Mouse (Mus musculus) intestine, postnatal 0 days (tissue): ENCODE data around the gene Fgfr2. TPM values are rescaled to one million over a fixed set of nuclear protein-coding genes. Genes with fewer than 3 reads are reported as not detected.
"Not testable (repeated sequence)": the region's sequence is repeated elsewhere in the genome, so short reads cannot be mapped to it uniquely, and the experiment has no call there.

Source experiments
- ATAC-seq: fragments of 200-750 bp; cut with Nextera tagmentation; 2 replicates; pipeline ENCODE4 v1.8.0; 2017; ENCODE audit warnings: mild to moderate bottlenecking, moderate TSS enrichment, moderate library complexity
- H3K27ac ChIP-seq: fragments of 300-500 bp; sonication (generic); 2 replicates; pipeline ENCODE4 v1.5.1; 2014; ENCODE audit warnings: mild to moderate bottlenecking, low read depth, low read length, moderate library complexity
- H3K27me3 ChIP-seq: fragments of 300-500 bp; sonication (generic); replicated peaks from 2 replicates; pipeline ENCODE4 v1.6.1; 2014; ENCODE audit warnings: low read length, mixed read lengths; ENCODE audit not compliant: control insufficient read depth, insufficient read depth
- H3K36me3 ChIP-seq: fragments of 300-500 bp; sonication (generic); 2 replicates; pipeline ENCODE4 v1.6.1; 2014; ENCODE audit warnings: mild to moderate bottlenecking, moderate library complexity; ENCODE audit not compliant: control insufficient read depth, insufficient read depth
- H3K4me1 ChIP-seq: fragments of 300-500 bp; sonication (generic); replicated peaks from 2 replicates; pipeline ENCODE4 v1.6.1; 2014; ENCODE audit warnings: antibody characterized with exemption, low read length, mixed read lengths; ENCODE audit not compliant: control insufficient read depth, insufficient read depth
- H3K4me2 ChIP-seq: fragments of 300-500 bp; sonication (generic); replicated peaks from 2 replicates; pipeline ENCODE4 v1.6.1; 2014; ENCODE audit warnings: low read depth, mild to moderate bottlenecking, moderate library complexity
- H3K4me3 ChIP-seq: fragments of 300-500 bp; sonication (generic); 2 replicates; pipeline ENCODE4 v1.5.1; 2014; ENCODE audit warnings: low read depth, low read length
- H3K9ac ChIP-seq: fragments of 300-500 bp; sonication (generic); 2 replicates; pipeline ENCODE4 v1.6.1; 2014; ENCODE audit warnings: mild to moderate bottlenecking, low read depth, low read length
- H3K9me3 ChIP-seq: fragments of 300-500 bp; sonication (generic); 2 replicates; pipeline ENCODE4 v1.6.1; 2016; ENCODE audit warnings: mixed run types; ENCODE audit not compliant: control insufficient read depth
- CTCF ChIP-seq: sonication (generic); IDR thresholded peaks from 2 replicates; pipeline ENCODE4 v1.5.1; 2016; ENCODE audit warnings: low read depth, mild to moderate bottlenecking, control low read depth, antibody characterized with exemption, moderate library complexity
- whole genome bisulfite sequencing: fragments of 180-500 bp; shearing (Covaris S2); extraction: QIAGEN DNeasy Blood & Tissue Kit; methylation state at CpG from one replicate; pipeline ENCODE4 v1.1.7; 2014; 5-methylcytosine and 5-hydroxymethylcytosine counted together
- polyA plus RNA-seq: library from polyadenylated mRNA; unstranded; fragments of >200 nt; fragmentation: Nextera tagmentation; extraction: Ambion mirVana; gene quantifications from 2 replicates; pipeline ENCODE4 v1.2.1, GENCODE M21; 2015

Fgfr2 gene
- polyA plus RNA-seq, 1 experiment from 2014 or later: 29.5 TPM

DNA sequence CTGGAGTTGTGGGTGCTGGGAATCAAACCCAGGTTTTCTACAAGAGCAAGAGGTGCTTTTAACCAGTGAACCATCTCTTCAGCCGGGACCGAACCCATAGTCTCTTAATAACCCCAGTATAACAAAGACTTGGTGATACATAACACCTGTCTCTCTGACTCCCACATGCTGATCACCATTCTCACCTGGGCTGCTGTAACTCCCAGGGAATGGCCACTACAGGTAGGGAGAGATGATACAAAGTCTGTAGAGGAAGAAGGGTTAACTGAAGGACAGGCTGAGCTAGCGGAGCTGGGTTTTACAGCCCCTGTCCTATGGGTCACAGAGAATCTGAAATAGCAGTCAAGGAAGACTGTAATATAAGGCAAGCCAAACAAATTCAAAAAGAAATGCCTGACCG, 2580.0 kb downstream of the Fgfr2 start:
- Histone ChIP-seq H3K4me3 (no peak overlapping the region), H3K4me1 (peaks cover 4% of the 10 kb centered on the region), H3K9me3 (no peaks in the 10 kb centered on the region), H3K36me3 (peaks cover 49% of the 10 kb centered on the region), H3K27me3 (no peaks in the 10 kb centered on the region), H3K4me2 (no peak overlapping the region), H3K27ac (no peak overlapping the region), H3K9ac (no peak overlapping the region)
- ATAC-seq: no peak
- WGBS: 85% methylated on average over 4 of the region's 4 CpGs
- no peak for TF ChIP-seq CTCF

DNA sequence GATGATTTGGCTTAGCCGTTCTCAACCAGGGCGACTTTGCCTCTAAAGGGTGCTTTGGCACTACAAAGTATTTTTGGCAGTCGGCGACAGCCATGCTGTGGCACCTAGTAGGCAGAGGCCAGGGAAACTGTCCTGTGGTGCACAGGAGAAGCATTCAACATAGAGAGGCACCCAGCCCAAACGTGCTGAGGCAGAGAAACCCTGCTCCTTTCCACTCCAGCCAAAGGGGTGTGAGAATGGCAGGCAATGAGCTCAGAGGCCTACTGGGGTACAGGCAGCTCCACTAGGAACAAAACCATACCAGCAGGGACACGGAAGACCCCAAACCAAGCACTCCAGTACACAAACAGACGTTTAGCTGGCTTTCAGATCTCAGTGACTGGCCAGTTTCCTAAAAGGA, 2583.0 kb downstream of the Fgfr2 start:
- H3K4me3 ChIP-seq: no peak overlapping the region
- WGBS: 92% methylated on average over 7 of the region's 7 CpGs
- H3K9ac ChIP-seq: no peak overlapping the region
- TF ChIP-seq CTCF: no peak
- H3K9me3 ChIP-seq: no peaks in the 10 kb centered on the region
- peaks cover 66% of the 10 kb centered on the region for H3K36me3 ChIP-seq
- no peaks in the 10 kb centered on the region for H3K27me3 ChIP-seq
- no peak for ATAC-seq
- H3K27ac ChIP-seq: no peak overlapping the region
- no peaks in the 10 kb centered on the region for H3K4me1 ChIP-seq
- H3K4me2 ChIP-seq: no peak overlapping the region

DNA sequence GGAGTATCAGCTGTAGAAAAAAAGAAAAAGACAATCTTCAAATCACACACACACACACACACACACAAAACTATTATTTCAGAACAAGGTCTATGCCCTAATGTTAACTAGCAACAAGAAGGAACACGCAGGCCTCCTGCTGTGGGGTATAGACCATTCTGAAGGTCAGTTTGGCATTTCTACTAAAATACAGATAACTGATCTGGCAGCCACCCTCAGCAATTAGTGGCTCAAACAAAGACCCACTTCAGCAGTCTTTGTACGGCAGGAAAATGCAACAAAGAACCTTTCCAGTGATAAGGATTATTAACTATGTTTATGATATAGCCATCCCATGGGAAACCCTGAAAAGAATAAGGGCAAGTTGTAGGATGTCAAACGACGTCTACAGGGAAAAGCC, 2586.1 kb downstream of the Fgfr2 start:
- no peak for TF ChIP-seq CTCF
- ATAC-seq: no peak
- Histone ChIP-seq H3K4me1 (no peaks in the 10 kb centered on the region), H3K27me3 (no peaks in the 10 kb centered on the region), H3K27ac (no peak overlapping the region), H3K36me3 (peaks cover 70% of the 10 kb centered on the region), H3K9me3 (no peaks in the 10 kb centered on the region), H3K9ac (no peak overlapping the region), H3K4me3 (no peak overlapping the region), H3K4me2 (no peak overlapping the region)
- 45% methylated on average over 4 of the region's 4 CpGs for WGBS

DNA sequence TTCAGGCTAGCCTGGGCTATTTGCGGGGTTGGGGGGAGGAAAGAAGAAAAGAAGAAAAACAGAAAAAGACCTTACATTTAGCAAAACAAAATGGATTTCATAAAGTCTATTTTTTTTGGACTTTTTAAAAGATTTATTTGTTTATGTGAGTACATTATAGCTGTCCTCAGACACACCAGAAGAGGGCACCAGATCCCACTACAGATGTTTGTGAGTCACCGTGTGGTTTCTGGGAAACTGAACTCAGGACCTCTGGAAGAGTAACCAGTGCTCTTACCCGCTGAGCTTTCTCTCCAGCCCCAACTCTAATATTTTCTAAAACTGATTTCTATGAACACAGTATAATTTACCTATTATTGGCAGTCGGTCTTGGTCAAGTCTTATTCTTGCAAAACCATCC, 2588.0 kb downstream of the Fgfr2 start:
- peak; percentile 50 for TF ChIP-seq CTCF
- H3K36me3 ChIP-seq: peaks cover 59% of the 10 kb centered on the region

DNA sequence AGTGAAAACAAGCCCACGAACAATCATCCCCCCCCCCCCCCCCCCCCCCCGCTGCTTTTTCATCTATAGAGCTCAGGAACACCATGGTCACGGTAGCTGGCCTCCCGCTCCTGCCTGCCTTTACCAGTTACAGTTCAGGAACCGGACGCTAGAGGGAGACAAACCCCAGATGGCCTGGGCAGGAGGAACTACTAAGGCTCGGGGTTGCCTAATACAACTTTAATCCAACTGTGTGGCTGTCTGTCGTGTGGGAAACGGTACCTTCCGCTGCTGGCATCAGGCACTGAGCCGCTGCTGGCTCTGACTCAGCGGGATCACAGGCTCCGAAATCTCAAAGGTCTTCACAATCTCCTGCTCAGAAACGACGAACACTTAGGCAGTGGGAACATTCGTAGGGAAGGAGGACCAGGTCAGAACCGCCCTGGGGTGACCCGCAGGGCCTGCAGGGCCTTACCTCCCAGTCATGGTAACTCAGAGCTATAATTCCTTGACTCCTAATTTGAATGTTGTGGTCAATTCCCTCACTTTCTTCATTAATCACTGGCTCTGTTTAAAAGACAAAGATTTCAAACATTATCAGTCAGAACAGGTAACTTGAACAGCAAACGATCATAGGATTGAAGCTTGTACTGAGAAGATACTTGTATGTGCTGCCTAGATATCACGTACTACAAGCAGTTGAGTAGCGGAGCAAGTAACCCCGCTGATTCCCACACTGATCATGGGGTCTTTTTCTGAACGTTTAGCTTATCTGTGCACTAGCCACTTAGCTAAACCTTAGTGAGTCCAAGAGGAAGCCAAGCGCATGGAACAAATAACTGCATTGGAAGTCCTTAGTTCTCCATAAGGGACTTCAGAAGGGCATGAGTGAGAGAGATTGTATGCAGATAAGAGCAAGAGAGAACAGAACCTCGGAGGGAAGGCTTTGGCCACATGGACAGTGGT, 2589.6 kb downstream of the Fgfr2 start:
- Histone ChIP-seq H3K36me3 (peaks cover 50% of the 10 kb centered on the region), H3K4me1 (no peaks in the 10 kb centered on the region), H3K9me3 (no peaks in the 10 kb centered on the region), H3K4me3 (no peak overlapping the region), H3K27ac (no peak overlapping the region), H3K9ac (no peak overlapping the region), H3K4me2 (no peak overlapping the region), H3K27me3 (no peaks in the 10 kb centered on the region)
- peak; percentile 77 for ATAC-seq
- 47% methylated on average over 24 of the region's 25 CpGs for WGBS
- TF ChIP-seq CTCF: peak; percentile 95

More for the DNA sequence above, 2588.0 kb downstream of the Fgfr2 start:
- ATAC-seq: no peak
- Histone ChIP-seq H3K9ac (no peak overlapping the region), H3K9me3 (no peaks in the 10 kb centered on the region), H3K27ac (no peak overlapping the region), H3K4me1 (no peaks in the 10 kb centered on the region), H3K4me2 (no peak overlapping the region), H3K27me3 (no peaks in the 10 kb centered on the region), H3K4me3 (no peak overlapping the region)
- WGBS: 88% methylated on average over 4 of the region's 4 CpGs

DNA sequence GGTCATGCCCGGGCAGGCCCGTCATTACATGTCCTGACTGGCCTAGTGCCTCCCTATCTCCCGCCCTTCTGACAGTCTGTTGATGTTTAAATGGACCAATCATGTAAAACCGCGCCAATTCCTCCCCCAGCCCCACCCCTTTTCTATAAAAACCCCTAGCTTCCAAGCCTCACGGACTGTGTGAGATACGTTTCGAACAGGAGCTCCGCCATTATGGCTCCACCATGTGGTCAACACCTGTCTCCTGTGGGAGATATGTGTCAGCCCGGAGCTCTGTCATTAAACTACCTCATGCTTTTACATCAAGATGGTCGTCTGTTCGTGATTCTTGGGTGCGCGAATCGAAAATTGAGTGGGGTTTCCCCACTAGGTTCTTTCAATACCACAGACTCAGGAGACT, 2592.0 kb downstream of the Fgfr2 start:
- 95% methylated on average over 14 of the region's 15 CpGs for WGBS
- not testable (repeated sequence) for H3K4me3 ChIP-seq, ATAC-seq, H3K9ac ChIP-seq, H3K9me3 ChIP-seq, H3K27me3 ChIP-seq, H3K27ac ChIP-seq, H3K4me1 ChIP-seq, H3K4me2 ChIP-seq
- H3K36me3 ChIP-seq: peaks cover 32% of the 10 kb centered on the region
